Comparison of ENCODE assay signal across 19 mouse cellular contexts in genomic region chr4:7996923-7997574, GRCm38 (mm10).
DNase-seq lines count a peak whose midpoint lies in the region; ATAC-seq lines count a peak whose summit lies in the region.
"Had no signal": no experiment of that assay in that cellular context is flagged by ENCODE, and none has a peak within 500 bp of the region (broad histone marks: within the 10 kb centered on the region; RNA-seq: fewer than 3 reads in every experiment).

No protein-coding gene starts in this region.

- H3K36me3 ChIP-seq in midbrain, embryonic 12.5 days = no peaks in the 10 kb centered on the region
- no peaks in the 10 kb centered on the region for H3K36me3 ChIP-seq in midbrain, embryonic 14.5 days (ENCODE audit: control insufficient read depth, insufficient read depth, low read length)
- H3K36me3 ChIP-seq in forebrain, embryonic 14.5 days (ENCODE audit: control insufficient read depth, insufficient read depth, low read length) = no peaks in the 10 kb centered on the region
- H3K36me3 ChIP-seq: embryonic facial prominence, embryonic 15.5 days; lung, embryonic 15.5 days had no signal

- no peak overlapping the region for H3K4me3 ChIP-seq in midbrain, embryonic 12.5 days
- H3K4me3 ChIP-seq in midbrain, embryonic 14.5 days (replicated peaks; ENCODE audit: low read depth, low read length) = no peak overlapping the region
- H3K4me3 ChIP-seq in forebrain, embryonic 14.5 days (ENCODE audit: low read depth, low read length) = no peak overlapping the region
- H3K4me3 ChIP-seq: embryonic facial prominence, embryonic 15.5 days; lung, embryonic 15.5 days had no signal

- DNase-seq in midbrain, embryonic 14.5 days = no peak
- peak; percentile 26 for DNase-seq in embryo, embryonic 9.5 days (ENCODE audit: extremely low spot score)
- DNase-seq in forebrain, embryonic 14.5 days (ENCODE audit: low spot score) = peak; percentile 71
- DNase-seq in retina, embryonic 14.5 days (ENCODE audit: low spot score) = peak; percentile 90
- no peak for DNase-seq in adrenal gland, postnatal 10 days
- no peak for DNase-seq in MN1 (ENCODE audit: low spot score)
- DNase-seq: adrenal gland, adult 8-10 months; cerebellum, postnatal 25 days; lung, postnatal 4 days; thymus, adult 2 months had no signal

- H3K9ac ChIP-seq in midbrain, embryonic 12.5 days (replicated peaks) = no peak overlapping the region
- no peak overlapping the region for H3K9ac ChIP-seq in midbrain, embryonic 14.5 days (replicated peaks; ENCODE audit: low read length)
- H3K9ac ChIP-seq in forebrain, embryonic 14.5 days (ENCODE audit: low read length) = no peak overlapping the region
- H3K9ac ChIP-seq: embryonic facial prominence, embryonic 15.5 days; liver, embryonic 14.5 days; lung, embryonic 15.5 days had no signal

- 16% methylated on average over 6 of the region's 6 CpGs for WGBS in midbrain, embryonic 12.5 days
- 16% methylated on average over 6 of the region's 6 CpGs for WGBS in midbrain, embryonic 14.5 days
- 1% methylated on average over 6 of the region's 6 CpGs for WGBS in forebrain, embryonic 14.5 days

- peak; percentile 79 for ATAC-seq in midbrain, embryonic 12.5 days (ENCODE audit: low FRiP score, low read depth)
- ATAC-seq in midbrain, embryonic 14.5 days (ENCODE audit: low FRiP score, low TSS enrichment) = no peak
- ATAC-seq in forebrain, embryonic 14.5 days = peak; percentile 95
- no peak for ATAC-seq in megakaryocyte-erythroid progenitor cell, adult 5-6 weeks (replicated peaks; ENCODE audit: low FRiP score, low TSS enrichment, poor library complexity, severe bottlenecking)
- ATAC-seq: hindbrain, postnatal 0 days; intestine, postnatal 0 days; Patski had no signal

- H3K27me3 ChIP-seq in midbrain, embryonic 12.5 days = peaks cover 16% of the 10 kb centered on the region
- H3K27me3 ChIP-seq in midbrain, embryonic 14.5 days (ENCODE audit: control insufficient read depth, insufficient read depth, low read length) = no peaks in the 10 kb centered on the region
- no peaks in the 10 kb centered on the region for H3K27me3 ChIP-seq in forebrain, embryonic 14.5 days (replicated peaks; ENCODE audit: control insufficient read depth, insufficient read depth, low read length)
- H3K27me3 ChIP-seq: embryonic facial prominence, embryonic 15.5 days; lung, embryonic 15.5 days had no signal

- no peaks in the 10 kb centered on the region for H3K9me3 ChIP-seq in midbrain, embryonic 12.5 days
- H3K9me3 ChIP-seq in midbrain, embryonic 14.5 days (ENCODE audit: control insufficient read depth, low read length) = no peaks in the 10 kb centered on the region; the same call in 1 of the 2 replicates
- no peaks in the 10 kb centered on the region for H3K9me3 ChIP-seq in forebrain, embryonic 14.5 days (replicated peaks; ENCODE audit: control insufficient read depth, low read length)
- H3K9me3 ChIP-seq: embryonic facial prominence, embryonic 15.5 days; lung, embryonic 15.5 days had no signal

- H3K4me2 ChIP-seq in midbrain, embryonic 12.5 days (replicated peaks) = no peak overlapping the region
- H3K4me2 ChIP-seq in midbrain, embryonic 14.5 days (ENCODE audit: low read length) = no peak overlapping the region
- no peak overlapping the region for H3K4me2 ChIP-seq in forebrain, embryonic 14.5 days (ENCODE audit: low read length)
- H3K4me2 ChIP-seq: embryonic facial prominence, embryonic 15.5 days; heart, embryonic 11.5 days; lung, embryonic 15.5 days had no signal

- no peak overlapping the region for H3K27ac ChIP-seq in midbrain, embryonic 12.5 days (replicated peaks)
- H3K27ac ChIP-seq in midbrain, embryonic 14.5 days (replicated peaks; ENCODE audit: low read depth, low read length) = no peak overlapping the region
- no peak overlapping the region for H3K27ac ChIP-seq in forebrain, embryonic 14.5 days (ENCODE audit: low read depth, low read length)
- H3K27ac ChIP-seq: embryonic facial prominence, embryonic 15.5 days; hindbrain, postnatal 0 days; liver, embryonic 14.5 days; lung, embryonic 15.5 days had no signal

- peaks cover 8% of the 10 kb centered on the region for H3K4me1 ChIP-seq in midbrain, embryonic 12.5 days
- H3K4me1 ChIP-seq in midbrain, embryonic 14.5 days (ENCODE audit: control insufficient read depth, insufficient read depth, low read length) = no peaks in the 10 kb centered on the region
- peaks cover 10% of the 10 kb centered on the region for H3K4me1 ChIP-seq in forebrain, embryonic 14.5 days (ENCODE audit: control insufficient read depth, insufficient read depth, low read length)
- H3K4me1 ChIP-seq: embryonic facial prominence, embryonic 15.5 days; lung, embryonic 15.5 days had no signal

Comparison
In these comparisons a context has a peak if more than half of its experiments do, and no peak if none do; other contexts are left out.
1. ATAC-seq: peak in midbrain, embryonic 12.5 days (single experiment) and forebrain, embryonic 14.5 days (single experiment); none in midbrain, embryonic 14.5 days (single experiment) and megakaryocyte-erythroid progenitor cell, adult 5-6 weeks (single experiment).
2. DNase-seq: peak in embryo, embryonic 9.5 days (single experiment), forebrain, embryonic 14.5 days (single experiment) and retina, embryonic 14.5 days (single experiment); none in midbrain, embryonic 14.5 days (single experiment), adrenal gland, postnatal 10 days (single experiment) and MN1 (single experiment).